Mouse (Mus musculus) E14TG2a.4 (cell line): ENCODE results near the gene Lrp5.
A peak's percentile ranks its signal among the peaks of the same experiment; 100 is the strongest.
"Not testable (repeated sequence)": the region's sequence is repeated elsewhere in the genome, so short reads cannot be mapped to it uniquely, and the experiment has no call there.

ENCODE experiments used
- H3K27me3 ChIP-seq: 2 replicates; pipeline ENCODE4 v1.6.1; 2014; ENCODE audit warnings: low read length, control low read depth; ENCODE audit not compliant: insufficient read depth
- H3K36me3 ChIP-seq: 2 replicates; pipeline ENCODE4 v1.6.1; 2014; ENCODE audit warnings: low read length, control low read depth; ENCODE audit not compliant: insufficient read depth
- H3K4me1 ChIP-seq: replicated peaks from 2 replicates; pipeline ENCODE4 v1.6.1; 2014; ENCODE audit warnings: low read depth, low read length, control low read depth
- H3K4me3 ChIP-seq: replicated peaks from 2 replicates; pipeline ENCODE4 v1.5.1; 2014; ENCODE audit warnings: mild to moderate bottlenecking, low read length
- H3K9me3 ChIP-seq: 2 replicates; pipeline ENCODE4 v1.6.1; 2014; ENCODE audit warnings: low read length, control low read depth
- CTCF ChIP-seq: conservative IDR thresholded peaks from 2 replicates; pipeline ENCODE4 v1.5.1; 2014; ENCODE audit warnings: low read length
- NANOG ChIP-seq: IDR thresholded peaks from 2 replicates; pipeline ENCODE4 v1.6.1; 2014; ENCODE audit warnings: borderline replicate concordance, low read length, mixed read lengths
- POU5F1 ChIP-seq: IDR thresholded peaks from 2 replicates; pipeline ENCODE4 v1.6.1; 2014; ENCODE audit warnings: low read length, borderline replicate concordance

Gene Lrp5

GRCm38 (mm10) chr19:3594316-3594715, 92.0 kb downstream of the Lrp5 start:
- Histone ChIP-seq H3K4me3 (no peak overlapping the region), H3K27me3 (no peaks in the 10 kb centered on the region), H3K4me1 (peaks cover 13% of the 10 kb centered on the region), H3K9me3 (no peaks in the 10 kb centered on the region), H3K36me3 (peaks cover 84% of the 10 kb centered on the region)
- TF ChIP-seq CTCF = no peak
- TF ChIP-seq NANOG = no peak
- TF ChIP-seq POU5F1 = no peak

GRCm38 (mm10) chr19:3593379-3594055, 92.8 kb downstream of the Lrp5 start:
- no peak for TF ChIP-seq NANOG
- no peak for TF ChIP-seq POU5F1
- no peak for TF ChIP-seq CTCF
- Histone ChIP-seq H3K27me3 (no peaks in the 10 kb centered on the region), H3K4me3 (no peak overlapping the region), H3K9me3 (no peaks in the 10 kb centered on the region), H3K4me1 (peaks cover 13% of the 10 kb centered on the region), H3K36me3 (peaks cover 84% of the 10 kb centered on the region)

GRCm38 (mm10) chr19:3589968-3590367, 96.4 kb downstream of the Lrp5 start:
- no peak for TF ChIP-seq NANOG
- no peak for TF ChIP-seq CTCF
- TF ChIP-seq POU5F1 = no peak
- peaks cover 23% of the 10 kb centered on the region for H3K4me1 ChIP-seq
- no peaks in the 10 kb centered on the region for H3K9me3 ChIP-seq
- H3K4me3 ChIP-seq = no peak overlapping the region
- no peaks in the 10 kb centered on the region for H3K27me3 ChIP-seq
- peaks cover 77% of the 10 kb centered on the region for H3K36me3 ChIP-seq

GRCm38 (mm10) chr19:3589547-3589946, 96.8 kb downstream of the Lrp5 start:
- Histone ChIP-seq H3K4me3 (no peak overlapping the region), H3K4me1 (peaks cover 23% of the 10 kb centered on the region), H3K36me3 (peaks cover 73% of the 10 kb centered on the region), H3K27me3 (no peaks in the 10 kb centered on the region), H3K9me3 (no peaks in the 10 kb centered on the region)
- TF ChIP-seq POU5F1 = no peak
- TF ChIP-seq NANOG = no peak
- no peak for TF ChIP-seq CTCF

GRCm38 (mm10) chr19:3587729-3588128, 98.6 kb downstream of the Lrp5 start:
- Histone ChIP-seq H3K4me1 (peaks cover 17% of the 10 kb centered on the region), H3K36me3 (peaks cover 71% of the 10 kb centered on the region)
- H3K27me3 ChIP-seq, H3K9me3 ChIP-seq, H3K4me3 ChIP-seq: not testable (repeated sequence)
- TF ChIP-seq CTCF = peak; percentile 96

GRCm38 (mm10) chr19:3586540-3586939, 99.8 kb downstream of the Lrp5 start:
- peaks cover 60% of the 10 kb centered on the region for H3K36me3 ChIP-seq
- no peaks in the 10 kb centered on the region for H3K27me3 ChIP-seq
- H3K4me1 ChIP-seq = peaks cover 17% of the 10 kb centered on the region
- peak; percentile 94 for TF ChIP-seq CTCF
- TF ChIP-seq POU5F1 = no peak
- no peaks in the 10 kb centered on the region for H3K9me3 ChIP-seq
- H3K4me3 ChIP-seq = no peak overlapping the region

- Histone ChIP-seq H3K4me1 (peaks cover 17% of the 10 kb centered on the region), H3K27me3 (no peaks in the 10 kb centered on the region), H3K4me3 (no peak overlapping the region), H3K9me3 (peaks cover under 1% of the 10 kb centered on the region; the same call in 1 of the 2 replicates), H3K36me3 (peaks cover 55% of the 10 kb centered on the region)
- TF ChIP-seq POU5F1 (no peak), CTCF (no peak)
Observed at GRCm38 (mm10) chr19:3586026-3586425, 100.3 kb downstream of the Lrp5 start.

GRCm38 (mm10) chr19:3581326-3581725, 105.0 kb downstream of the Lrp5 start:
- peaks cover 44% of the 10 kb centered on the region for H3K4me1 ChIP-seq
- TF ChIP-seq CTCF (peak; percentile 56), NANOG (no peak), POU5F1 (no peak)
- peaks cover 25% of the 10 kb centered on the region for H3K36me3 ChIP-seq
- H3K9me3 ChIP-seq = peaks cover 6% of the 10 kb centered on the region
- H3K4me3 ChIP-seq = no peak overlapping the region
- no peaks in the 10 kb centered on the region for H3K27me3 ChIP-seq

- TF ChIP-seq NANOG = no peak
- no peak for TF ChIP-seq CTCF
- TF ChIP-seq POU5F1 = no peak
- Histone ChIP-seq H3K4me3 (no peak overlapping the region), H3K27me3 (no peaks in the 10 kb centered on the region), H3K4me1 (peaks cover 53% of the 10 kb centered on the region), H3K36me3 (0 out of 2 replicates have a peak, but pooled peaks cover 7% of the 10 kb centered on the region), H3K9me3 (peaks cover 6% of the 10 kb centered on the region)
Observed at GRCm38 (mm10) chr19:3577911-3578290, 108.5 kb downstream of the Lrp5 start.
